Mouse (Mus musculus) layer of hippocampus, postnatal 36 days (tissue): ENCODE measurements around the gene Got1. TPM values are rescaled to one million over a fixed set of nuclear protein-coding genes. Genes with fewer than 3 reads are reported as not detected.

Experiments used
- total RNA-seq, 2 experiments: library from RNA; stranded (reverse); gene quantifications; 2 replicates each; pipeline ENCODE4 v1.2.3; 2021

The Got1 gene
- total RNA-seq, 2 experiments from 2014 or later: 308 to 355 TPM

Other genes with a start within 250 kb of the Got1 start
- under 1 TPM; 0.20 to 0.40 TPM for gene Hpse2, start 136.2 kb downstream of the Got1 start, total RNA-seq
- 100 to 1,000 TPM; 106 to 110 TPM for gene Cnnm1, start 84.2 kb downstream of the Got1 start, total RNA-seq
- gene Nkx2-3, start 87.7 kb upstream of the Got1 start, total RNA-seq: not detected
- 10 to 100 TPM; 43.3 to 43.6 TPM for gene Slc25a28, start 150.3 kb upstream of the Got1 start, total RNA-seq
- gene Entpd7, start 165.1 kb upstream of the Got1 start, total RNA-seq: 10 to 100 TPM; 20.1 to 21.6 TPM
- gene Cutc, start 228.4 kb upstream of the Got1 start, total RNA-seq: 1 to 10 TPM; 4.6 to 8.8 TPM
- 10 to 100 TPM; 15.1 to 17.9 TPM for gene Cox15, start 228.4 kb upstream of the Got1 start, total RNA-seq